Mouse (Mus musculus): ENCODE results near the gene Vmn2r38. TPM values are rescaled to one million over a fixed set of nuclear protein-coding genes. Genes with fewer than 3 reads are reported as not detected.
"Not testable (repeated sequence)": the region's sequence is repeated elsewhere in the genome, so short reads cannot be mapped to it uniquely, and the experiment has no call there.

The Vmn2r38 gene
- polyA plus RNA-seq (2016; fragmentation: Nextera tagmentation; extraction: Ambion mirVana): not detected in 2 replicates

- H3K4me1 ChIP-seq; H3K9me3 ChIP-seq; DNase-seq (ENCODE audit: low spot score); H3K27me3 ChIP-seq (ENCODE audit: insufficient read depth, poor library complexity, severe bottlenecking); H3K4me3 ChIP-seq; H3K27ac ChIP-seq; H3K36me3 ChIP-seq: not testable (repeated sequence)
Measured at GRCm38 (mm10) chr7:9097781-9098180, at the start of gene Vmn2r38. Gene Vmn2r38 (minus strand): TSS chr7:9097881.

- not testable (repeated sequence) for H3K27ac ChIP-seq; H3K36me3 ChIP-seq; H3K4me3 ChIP-seq; H3K9me3 ChIP-seq; H3K27me3 ChIP-seq (ENCODE audit: insufficient read depth, poor library complexity, severe bottlenecking); H3K4me1 ChIP-seq
- peak; percentile 9 for DNase-seq (ENCODE audit: low spot score)
- WGBS: 77% methylated on average over 4 of the region's 4 CpGs
Measured at GRCm38 (mm10) chr7:9065353-9065752, 32.3 kb downstream of the Vmn2r38 start.

GRCm38 (mm10) chr7:9030698-9031097, 67.0 kb downstream of the Vmn2r38 start, which contains the start of gene Vmn2r39:
Gene Vmn2r39 (minus strand): TSS chr7:9030798.
- H3K27ac ChIP-seq: not testable (repeated sequence)

More at GRCm38 (mm10) chr7:9030698-9031097, 67.0 kb downstream of the Vmn2r38 start, which contains the start of gene Vmn2r39:
- H3K4me3 ChIP-seq; H3K27me3 ChIP-seq (ENCODE audit: insufficient read depth, poor library complexity, severe bottlenecking); H3K9me3 ChIP-seq; H3K36me3 ChIP-seq; H3K4me1 ChIP-seq; DNase-seq (ENCODE audit: low spot score): not testable (repeated sequence)

Other genes starting within 250 kb of the Vmn2r38 start
- gene Vmn2r40, start 166.4 kb downstream of the Vmn2r38 start, polyA plus RNA-seq (2016; fragmentation: Nextera tagmentation; extraction: Ambion mirVana): not detected in 2 replicates
- not detected in 2 replicates for gene Vmn2r39, start 67.1 kb downstream of the Vmn2r38 start, polyA plus RNA-seq (2016; fragmentation: Nextera tagmentation; extraction: Ambion mirVana)
- gene Vmn2r37, start 125.8 kb upstream of the Vmn2r38 start, polyA plus RNA-seq (2016; fragmentation: Nextera tagmentation; extraction: Ambion mirVana): not detected in 2 replicates

Data from heart, embryonic 10.5 days (tissue).